Mouse (Mus musculus): Measurements from ENCODE around the gene Gm11116.
"Not testable (repeated sequence)": the region's sequence is repeated elsewhere in the genome, so short reads cannot be mapped to it uniquely, and the experiment has no call there.

Gm11116 gene

DNA sequence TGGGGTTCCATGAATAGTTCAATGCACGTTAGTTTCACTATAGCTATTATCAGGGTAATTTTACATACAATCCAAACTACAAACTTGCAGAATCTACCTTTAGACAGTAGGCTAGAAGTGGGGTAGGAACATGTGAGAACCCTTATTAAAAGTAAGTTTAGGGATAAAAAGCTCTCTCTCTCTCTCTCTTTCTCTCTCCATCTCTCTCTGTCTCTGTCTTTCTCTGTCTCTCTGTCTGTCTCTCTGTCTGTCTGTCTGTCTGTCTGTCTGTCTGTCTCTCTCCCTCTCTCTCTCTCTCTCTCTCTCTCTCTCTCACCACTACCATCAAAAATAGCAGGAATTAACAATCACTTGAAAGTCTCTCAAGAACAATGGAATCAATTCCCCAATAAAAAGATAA is at the start of gene Gm11116:
Gm11116 (minus strand) TSS at position 101 of the 400 bp plus-strand sequence.
- no peak for DNase-seq (ENCODE audit: low spot score)

DNA sequence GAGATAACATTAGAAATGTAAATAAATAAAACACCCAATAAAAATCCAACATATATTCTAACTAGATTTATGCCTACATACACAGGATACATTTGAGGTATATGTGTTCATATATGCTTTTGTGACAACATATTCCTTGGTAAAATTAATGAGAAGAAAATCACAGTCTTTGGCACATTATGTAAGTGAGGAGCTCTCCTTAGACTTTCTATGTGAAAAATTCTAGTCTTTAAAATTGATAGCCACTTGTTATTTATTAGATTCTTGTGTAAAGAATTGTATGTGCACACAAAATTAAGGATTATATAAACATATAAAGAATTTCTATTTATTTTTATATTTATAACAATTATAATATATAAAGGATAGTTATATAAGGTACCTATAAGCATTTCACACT is 42.7 kb upstream of the Gm11116 start, which contains the start of gene Gm11115:
Gm11115 (minus strand) TSS at position 101 of the 400 bp plus-strand sequence.
- no peak for DNase-seq (ENCODE audit: low spot score)

DNA sequence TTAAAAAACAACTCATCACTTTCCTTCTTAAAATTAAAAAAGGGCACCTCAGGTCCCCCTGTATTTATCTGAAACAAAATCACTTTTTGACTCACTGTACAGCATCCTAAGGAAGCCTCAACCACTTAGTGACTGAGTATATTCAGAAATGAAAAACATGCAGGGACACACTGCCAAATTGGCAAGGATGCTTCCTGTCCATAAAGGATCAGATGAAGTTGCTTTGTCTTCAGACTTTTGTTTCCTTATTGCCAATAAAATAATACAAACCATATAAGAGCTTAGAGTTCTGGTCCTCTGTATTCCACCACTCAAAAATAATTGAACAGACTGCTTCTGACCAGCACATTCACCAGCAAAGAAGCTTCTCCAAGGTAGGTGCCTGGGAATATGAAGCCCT is 25.1 kb downstream of the Gm11116 start, which contains the start of gene Smr2:
Smr2 (plus strand) TSS at position 301 of the 400 bp plus-strand sequence.
- not testable (repeated sequence) for DNase-seq (ENCODE audit: low spot score)
